ENCODE assay signal across 21 mouse cellular contexts in genomic region chr2:69331523-69331922, GRCm38 (mm10). TPM values are rescaled to one million over a fixed set of nuclear protein-coding genes. Genes with fewer than 3 reads are reported as not detected.
"Had no signal": no experiment of that assay in that cellular context is flagged by ENCODE, and none has a peak within 500 bp of the region (broad histone marks: within the 10 kb centered on the region; RNA-seq: fewer than 3 reads in every experiment).

No protein-coding gene starts in this region.

RNA-seq across cellular contexts. Expression of gene Abcb11, which starts 10.9 kb away (rescaled TPM):
- polyA plus RNA-seq: heart, embryonic 11.5 days; heart, embryonic 12.5 days; heart, embryonic 14.5 days; heart, embryonic 15.5 days; heart, postnatal 0 days; hindbrain, embryonic 12.5 days; hindbrain, embryonic 13.5 days; hindbrain, embryonic 15.5 days; inflammation-experienced regulatory T-cells, adult 6 months; intestine, embryonic 14.5 days; kidney, adult 2 months; kidney, embryonic 14.5 days; large intestine, adult 2 months had no signal

RNA-seq across cellular contexts. Expression of gene Dhrs9, which starts 48.7 kb away (rescaled TPM):
- polyA plus RNA-seq: heart, embryonic 10.5 days; heart, embryonic 11.5 days; heart, embryonic 13.5 days; heart, embryonic 14.5 days; hindbrain, embryonic 10.5 days; hindbrain, embryonic 11.5 days; hindbrain, embryonic 12.5 days; hindbrain, embryonic 13.5 days; hindbrain, embryonic 14.5 days; hindbrain, embryonic 15.5 days; hindbrain, postnatal 0 days; inflammation-experienced regulatory T-cells, adult 6 months; intestine, embryonic 14.5 days; kidney, embryonic 14.5 days; kidney, embryonic 15.5 days; kidney, embryonic 16.5 days had no signal
